Mouse (Mus musculus): Measurements from ENCODE around the gene Fgf2. TPM values are rescaled to one million over a fixed set of nuclear protein-coding genes. Genes with fewer than 3 reads are reported as not detected.

Fgf2 gene
- polyA plus RNA-seq, 1 experiment from 2014 or later, result 2.2 TPM

- Histone ChIP-seq H3K4me1 (ENCODE audit: control insufficient read depth in 2 of 2, insufficient read depth in 2 of 2, low read length in 2 of 2) (no peaks in the 10 kb centered on the region; a peak in 1 of 4 replicates), H3K9me3 (ENCODE audit: control insufficient read depth, low read length) (no peaks in the 10 kb centered on the region), H3K9ac (ENCODE audit: low read length) (no peak overlapping the region), H3K4me2 (ENCODE audit: low read length) (no peak overlapping the region), H3K27me3 (ENCODE audit: control insufficient read depth, insufficient read depth, low read length) (no peaks in the 10 kb centered on the region), H3K36me3 (ENCODE audit: control insufficient read depth, insufficient read depth, low read length) (no peaks in the 10 kb centered on the region), H3K27ac (replicated peaks in 1 of 2; ENCODE audit: control insufficient read depth in 1 of 2, insufficient read depth in 1 of 2, low read depth in 2 of 2, low read length in 2 of 2) (no peak overlapping the region), H3K4me3 (ENCODE audit: control insufficient read depth in 1 of 2, insufficient read depth in 1 of 2, low read depth in 1 of 2, low read length in 2 of 2) (no peak overlapping the region)
- WGBS, result 57% methylated on average over 6 of the region's 6 CpGs
- no peak for ATAC-seq (ENCODE audit: insufficient number of reproducible peaks, insufficient read depth, low FRiP score, low read depth)
These were observed 16.1 kb upstream of the Fgf2 start for GRCm38 (mm10) chr3:37331999-37332449.

- 88% methylated on average over 4 of the region's 4 CpGs for WGBS
- no peak for ATAC-seq (ENCODE audit: insufficient number of reproducible peaks, insufficient read depth, low FRiP score, low read depth)
These were observed 14.1 kb upstream of the Fgf2 start for GRCm38 (mm10) chr3:37334053-37334452.

GRCm38 (mm10) chr3:37341110-37341509, 7.0 kb upstream of the Fgf2 start:
- no peak overlapping the region for H3K9ac ChIP-seq (ENCODE audit: low read length)
- no peaks in the 10 kb centered on the region for H3K36me3 ChIP-seq (ENCODE audit: control insufficient read depth, insufficient read depth, low read length)
- no peaks in the 10 kb centered on the region for H3K27me3 ChIP-seq (ENCODE audit: control insufficient read depth, insufficient read depth, low read length)
- 54% methylated on average over 5 of the region's 5 CpGs for WGBS
- H3K9me3 ChIP-seq (ENCODE audit: control insufficient read depth, low read length), result no peaks in the 10 kb centered on the region
- H3K4me1 ChIP-seq (ENCODE audit: control insufficient read depth in 2 of 2, insufficient read depth in 2 of 2, low read length in 2 of 2), result peaks cover 0 to 3% of the 10 kb centered on the region in 2 experiments; a peak in 2 of 4 replicates
- H3K4me3 ChIP-seq (ENCODE audit: control insufficient read depth in 1 of 2, insufficient read depth in 1 of 2, low read depth in 1 of 2, low read length in 2 of 2), result no peak overlapping the region
- ATAC-seq (ENCODE audit: insufficient number of reproducible peaks, insufficient read depth, low FRiP score, low read depth), result no peak
- H3K4me2 ChIP-seq (ENCODE audit: low read length), result no peak overlapping the region
- no peak overlapping the region for H3K27ac ChIP-seq (replicated peaks in 1 of 2; ENCODE audit: control insufficient read depth in 1 of 2, insufficient read depth in 1 of 2, low read depth in 2 of 2, low read length in 2 of 2)

More at GRCm38 (mm10) chr3:37334053-37334452, 14.1 kb upstream of the Fgf2 start:
- Histone ChIP-seq H3K9ac (ENCODE audit: low read length) (no peak overlapping the region), H3K9me3 (ENCODE audit: control insufficient read depth, low read length) (no peaks in the 10 kb centered on the region), H3K4me1 (ENCODE audit: control insufficient read depth in 2 of 2, insufficient read depth in 2 of 2, low read length in 2 of 2) (no peaks in the 10 kb centered on the region; a peak in 1 of 4 replicates), H3K27ac (replicated peaks in 1 of 2; ENCODE audit: control insufficient read depth in 1 of 2, insufficient read depth in 1 of 2, low read depth in 2 of 2, low read length in 2 of 2) (no peak overlapping the region), H3K4me3 (ENCODE audit: control insufficient read depth in 1 of 2, insufficient read depth in 1 of 2, low read depth in 1 of 2, low read length in 2 of 2) (no peak overlapping the region), H3K27me3 (ENCODE audit: control insufficient read depth, insufficient read depth, low read length) (no peaks in the 10 kb centered on the region), H3K4me2 (ENCODE audit: low read length) (no peak overlapping the region), H3K36me3 (ENCODE audit: control insufficient read depth, insufficient read depth, low read length) (no peaks in the 10 kb centered on the region)

DNA sequence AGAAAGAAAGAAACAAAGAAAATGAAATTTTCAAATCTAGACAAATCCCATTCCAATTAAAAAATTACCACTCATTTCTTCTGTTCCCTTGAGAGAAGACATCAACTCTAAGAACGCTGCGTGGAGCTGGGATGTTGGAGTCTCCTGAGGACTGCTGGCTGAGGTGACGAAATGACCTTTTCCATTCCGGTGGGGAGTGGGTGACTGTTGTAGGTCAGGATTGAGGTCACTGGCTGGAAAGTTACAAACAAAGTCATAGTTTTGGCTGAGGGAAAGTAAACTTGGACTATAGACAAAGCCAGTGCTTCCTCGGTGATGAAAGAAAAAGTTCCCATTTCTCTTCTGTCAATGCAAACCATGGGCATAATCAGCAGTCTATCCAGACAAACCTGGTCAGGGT, 5.3 kb upstream of the Fgf2 start:
- WGBS, result 42% methylated on average over 5 of the region's 5 CpGs
- Histone ChIP-seq H3K9ac (ENCODE audit: low read length) (no peak overlapping the region), H3K4me1 (ENCODE audit: control insufficient read depth in 2 of 2, insufficient read depth in 2 of 2, low read length in 2 of 2) (peaks cover 1 to 5% of the 10 kb centered on the region in 2 experiments; a peak in 3 of 4 replicates), H3K27me3 (ENCODE audit: control insufficient read depth, insufficient read depth, low read length) (peaks cover 9% of the 10 kb centered on the region), H3K4me2 (ENCODE audit: low read length) (no peak overlapping the region), H3K4me3 (ENCODE audit: control insufficient read depth in 1 of 2, insufficient read depth in 1 of 2, low read depth in 1 of 2, low read length in 2 of 2) (no peak overlapping the region), H3K27ac (replicated peaks in 1 of 2; ENCODE audit: control insufficient read depth in 1 of 2, insufficient read depth in 1 of 2, low read depth in 2 of 2, low read length in 2 of 2) (no peak overlapping the region), H3K9me3 (ENCODE audit: control insufficient read depth, low read length) (no peaks in the 10 kb centered on the region), H3K36me3 (ENCODE audit: control insufficient read depth, insufficient read depth, low read length) (no peaks in the 10 kb centered on the region)
- ATAC-seq (ENCODE audit: insufficient number of reproducible peaks, insufficient read depth, low FRiP score, low read depth), result no peak

DNA sequence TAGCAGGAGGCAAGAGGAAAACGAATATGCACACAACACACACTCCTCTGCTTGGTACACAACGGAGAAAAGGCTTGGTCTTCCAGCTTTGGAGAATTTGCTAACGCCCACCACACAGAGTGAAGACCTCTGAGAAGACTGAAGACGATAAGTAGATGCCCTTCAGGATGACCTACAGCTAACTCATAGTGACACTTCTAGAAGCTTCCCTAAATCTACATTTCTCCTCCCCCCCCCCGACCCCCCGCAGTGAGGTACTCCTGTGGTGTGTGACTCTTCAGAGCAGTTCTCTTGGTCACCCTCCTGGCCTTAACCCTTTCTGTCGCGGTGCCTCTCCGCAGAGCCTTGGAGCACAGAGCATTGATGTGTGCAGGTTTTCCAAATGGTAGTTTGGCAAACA, 475 bp upstream of the Fgf2 start:
- H3K4me2 ChIP-seq (ENCODE audit: low read length), result peak overlapping the region; percentile 99
- peaks cover 8 to 11% of the 10 kb centered on the region in 2 experiments; a peak in 3 of 4 replicates for H3K4me1 ChIP-seq (ENCODE audit: control insufficient read depth in 2 of 2, insufficient read depth in 2 of 2, low read length in 2 of 2)
- 33% methylated on average over 9 of the region's 9 CpGs for WGBS
- H3K36me3 ChIP-seq (ENCODE audit: control insufficient read depth, insufficient read depth, low read length), result no peaks in the 10 kb centered on the region
- peaks cover 22% of the 10 kb centered on the region for H3K27me3 ChIP-seq (ENCODE audit: control insufficient read depth, insufficient read depth, low read length)
- no peak overlapping the region for H3K27ac ChIP-seq (replicated peaks in 1 of 2; ENCODE audit: control insufficient read depth in 1 of 2, insufficient read depth in 1 of 2, low read depth in 2 of 2, low read length in 2 of 2)
- H3K9ac ChIP-seq (ENCODE audit: low read length), result no peak overlapping the region
- H3K9me3 ChIP-seq (ENCODE audit: control insufficient read depth, low read length), result no peaks in the 10 kb centered on the region
- no peak for ATAC-seq (ENCODE audit: insufficient number of reproducible peaks, insufficient read depth, low FRiP score, low read depth)
- H3K4me3 ChIP-seq (ENCODE audit: control insufficient read depth in 1 of 2, insufficient read depth in 1 of 2, low read depth in 1 of 2, low read length in 2 of 2), result peak overlapping the region; percentile 49 to 79; a peak in 3 of 4 replicates

DNA sequence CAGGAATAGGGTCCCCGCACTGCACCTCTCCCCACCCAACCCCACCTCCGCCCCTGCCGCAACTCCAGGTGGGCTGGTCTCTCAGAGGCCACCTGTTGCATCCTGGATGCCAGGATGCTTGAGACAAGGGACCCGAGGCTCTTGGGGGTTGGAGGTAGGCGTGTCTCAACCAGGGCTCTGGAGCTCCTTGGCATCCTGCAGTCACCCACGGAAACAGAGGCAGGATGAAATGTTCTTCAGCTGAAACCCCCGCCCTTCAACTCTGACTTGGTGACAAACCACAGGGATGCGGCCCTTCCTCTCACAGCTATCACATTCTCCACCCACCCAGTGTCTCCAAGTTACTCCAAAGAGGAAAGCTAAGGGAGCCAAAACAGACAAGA, 1.0 kb downstream of the Fgf2 start:
- no peaks in the 10 kb centered on the region for H3K9me3 ChIP-seq (ENCODE audit: control insufficient read depth, low read length)
- peak overlapping the region; percentile 49 to 79 for H3K4me3 ChIP-seq (ENCODE audit: control insufficient read depth in 1 of 2, insufficient read depth in 1 of 2, low read depth in 1 of 2, low read length in 2 of 2)
- peak overlapping the region; percentile 82 for H3K9ac ChIP-seq (ENCODE audit: low read length)
- no peak overlapping the region for H3K27ac ChIP-seq (replicated peaks in 1 of 2; ENCODE audit: control insufficient read depth in 1 of 2, insufficient read depth in 1 of 2, low read depth in 2 of 2, low read length in 2 of 2)
- peak overlapping the region; percentile 99 for H3K4me2 ChIP-seq (ENCODE audit: low read length)
- peaks cover 22% of the 10 kb centered on the region for H3K27me3 ChIP-seq (ENCODE audit: control insufficient read depth, insufficient read depth, low read length)
- ATAC-seq (ENCODE audit: insufficient number of reproducible peaks, insufficient read depth, low FRiP score, low read depth), result no peak
- H3K36me3 ChIP-seq (ENCODE audit: control insufficient read depth, insufficient read depth, low read length), result no peaks in the 10 kb centered on the region
- peaks cover 8 to 9% of the 10 kb centered on the region in 2 experiments; a peak in 3 of 4 replicates for H3K4me1 ChIP-seq (ENCODE audit: control insufficient read depth in 2 of 2, insufficient read depth in 2 of 2, low read length in 2 of 2)
- whole genome bisulfite sequencing, result 10% methylated on average over 8 of the region's 8 CpGs

- Histone ChIP-seq H3K4me3 (ENCODE audit: control insufficient read depth in 1 of 2, insufficient read depth in 1 of 2, low read depth in 1 of 2, low read length in 2 of 2) (no peak overlapping the region), H3K27ac (replicated peaks in 1 of 2; ENCODE audit: control insufficient read depth in 1 of 2, insufficient read depth in 1 of 2, low read depth in 2 of 2, low read length in 2 of 2) (no peak overlapping the region), H3K27me3 (ENCODE audit: control insufficient read depth, insufficient read depth, low read length) (peaks cover 22% of the 10 kb centered on the region), H3K4me1 (ENCODE audit: control insufficient read depth in 2 of 2, insufficient read depth in 2 of 2, low read length in 2 of 2) (peaks cover 8 to 13% of the 10 kb centered on the region in 2 experiments; a peak in 3 of 4 replicates), H3K9me3 (ENCODE audit: control insufficient read depth, low read length) (no peaks in the 10 kb centered on the region), H3K36me3 (ENCODE audit: control insufficient read depth, insufficient read depth, low read length) (no peaks in the 10 kb centered on the region), H3K4me2 (ENCODE audit: low read length) (no peak overlapping the region), H3K9ac (ENCODE audit: low read length) (no peak overlapping the region)
- 39% methylated on average over 7 of the region's 7 CpGs for WGBS
- ATAC-seq (ENCODE audit: insufficient number of reproducible peaks, insufficient read depth, low FRiP score, low read depth), result no peak
These were observed 2.2 kb downstream of the Fgf2 start for GRCm38 (mm10) chr3:37350386-37350785.

- Histone ChIP-seq H3K9me3 (ENCODE audit: control insufficient read depth, low read length) (no peaks in the 10 kb centered on the region), H3K4me1 (ENCODE audit: control insufficient read depth in 2 of 2, insufficient read depth in 2 of 2, low read length in 2 of 2) (peaks cover 1 to 5% of the 10 kb centered on the region in 2 experiments; a peak in 1 of 4 replicates), H3K4me2 (ENCODE audit: low read length) (no peak overlapping the region), H3K4me3 (ENCODE audit: control insufficient read depth in 1 of 2, insufficient read depth in 1 of 2, low read depth in 1 of 2, low read length in 2 of 2) (no peak overlapping the region), H3K27ac (replicated peaks in 1 of 2; ENCODE audit: control insufficient read depth in 1 of 2, insufficient read depth in 1 of 2, low read depth in 2 of 2, low read length in 2 of 2) (peak overlapping the region; percentile 3 to 12; a peak in 1 of 4 replicates), H3K27me3 (ENCODE audit: control insufficient read depth, insufficient read depth, low read length) (peaks cover 7% of the 10 kb centered on the region), H3K36me3 (ENCODE audit: control insufficient read depth, insufficient read depth, low read length) (no peaks in the 10 kb centered on the region), H3K9ac (ENCODE audit: low read length) (no peak overlapping the region)
- WGBS, result 50% methylated on average over 10 of the region's 10 CpGs
- no peak for ATAC-seq (ENCODE audit: insufficient number of reproducible peaks, insufficient read depth, low FRiP score, low read depth)
These were observed 5.9 kb downstream of the Fgf2 start for GRCm38 (mm10) chr3:37353951-37354481.
